Mouse (Mus musculus): ENCODE measurements around the gene Opa3. TPM values are rescaled to one million over a fixed set of nuclear protein-coding genes. Genes with fewer than 3 reads are reported as not detected.

Opa3 gene
- 10 to 100 TPM; 44.6 to 45.7 TPM for total RNA-seq (2023)

DNA sequence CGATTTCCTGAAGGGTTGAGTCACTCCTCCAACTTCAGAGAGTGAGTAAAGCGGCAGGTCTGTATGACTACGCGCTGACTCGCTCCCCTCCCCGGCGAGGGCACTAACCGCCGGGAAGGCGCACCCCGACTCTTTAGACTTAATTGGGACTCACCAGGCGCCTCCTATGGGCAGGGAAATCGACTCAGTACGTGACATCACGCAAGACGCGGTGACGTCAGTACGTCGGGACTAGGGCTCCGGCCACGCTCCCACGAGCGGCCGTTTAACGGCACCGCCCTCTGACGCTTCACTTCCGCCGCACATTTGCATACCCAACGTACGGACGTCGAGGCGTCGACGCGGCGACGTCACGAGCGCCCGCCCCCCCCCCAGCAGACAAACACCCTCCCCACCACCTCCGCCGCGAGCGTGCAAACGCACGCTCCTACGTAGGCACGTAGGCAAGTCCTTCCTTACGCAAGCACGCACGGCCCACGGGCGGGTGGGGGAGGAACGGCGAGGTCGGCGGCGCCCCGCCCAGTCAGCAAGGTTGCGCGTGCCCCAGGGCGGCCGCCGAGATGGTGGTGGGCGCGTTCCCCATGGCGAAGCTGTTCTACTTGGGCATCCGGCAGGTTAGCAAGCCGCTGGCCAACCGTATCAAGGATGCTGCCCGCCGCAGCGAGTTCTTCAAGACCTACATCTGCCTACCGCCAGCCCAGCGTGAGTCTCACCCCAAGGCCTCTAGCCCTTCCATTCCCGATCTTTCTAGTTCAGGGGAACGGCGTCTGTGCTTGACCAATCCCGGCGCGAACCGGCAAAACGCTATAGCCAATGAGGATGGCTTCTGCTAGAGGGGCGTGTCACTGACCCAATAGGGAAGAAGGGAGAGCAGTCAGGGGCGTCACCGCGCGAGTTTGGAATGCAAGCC lies at the start of gene Opa3:
TSS of gene Opa3 (plus strand) at position 452 of the 910 bp plus-strand sequence.

DNA sequence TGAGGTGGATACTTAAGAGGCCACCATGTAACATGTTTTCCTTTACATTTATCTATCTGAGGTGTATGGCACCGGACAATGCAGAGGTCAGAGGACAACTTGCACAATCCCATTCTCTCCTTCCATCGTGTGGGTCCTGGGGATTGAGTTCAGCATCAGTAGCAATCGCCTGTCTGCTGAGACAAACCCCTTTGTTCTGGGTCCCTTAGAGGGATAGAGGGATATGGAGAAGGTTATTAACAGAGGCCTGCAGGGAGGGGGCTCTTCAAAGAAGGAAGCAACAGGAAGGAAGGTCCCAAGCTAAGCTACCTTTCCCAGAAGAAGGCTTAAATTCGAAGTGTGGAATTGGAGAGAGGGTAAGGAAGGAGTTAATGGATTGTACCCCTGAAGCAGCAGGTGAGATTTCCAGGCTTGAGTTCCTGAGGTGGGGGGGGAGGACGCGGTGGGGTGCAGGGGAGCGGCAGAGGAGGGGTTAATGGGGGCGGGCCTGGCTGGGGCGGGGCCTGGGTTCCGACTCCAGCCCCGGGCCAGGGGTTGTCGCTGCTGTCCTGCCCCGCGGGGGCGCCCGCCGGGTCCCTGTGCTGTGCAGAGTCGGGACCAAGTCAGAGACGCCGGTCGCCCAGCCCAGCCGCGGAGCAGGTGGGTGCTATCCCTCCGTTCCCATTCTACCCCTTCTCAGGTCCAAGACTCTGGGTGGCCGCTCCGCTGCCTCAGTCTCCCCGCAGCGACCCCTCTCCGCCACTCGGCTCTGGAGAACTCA lies 16.0 kb upstream of the Opa3 start, which contains the start of gene Gpr4:
TSS of gene Gpr4 (plus strand) at position 543 of the 760 bp plus-strand sequence.

GRCm38 (mm10) chr7:19271238-19272172 lies 43.4 kb downstream of the Opa3 start, which contains the start of gene Vasp:
Vasp (minus strand) TSS chr7:19271817.

GRCm38 (mm10) chr7:19279581-19280114 lies 51.5 kb downstream of the Opa3 start, which contains the start of gene Ppm1n:
Ppm1n (minus strand) TSS chr7:19280064.

DNA sequence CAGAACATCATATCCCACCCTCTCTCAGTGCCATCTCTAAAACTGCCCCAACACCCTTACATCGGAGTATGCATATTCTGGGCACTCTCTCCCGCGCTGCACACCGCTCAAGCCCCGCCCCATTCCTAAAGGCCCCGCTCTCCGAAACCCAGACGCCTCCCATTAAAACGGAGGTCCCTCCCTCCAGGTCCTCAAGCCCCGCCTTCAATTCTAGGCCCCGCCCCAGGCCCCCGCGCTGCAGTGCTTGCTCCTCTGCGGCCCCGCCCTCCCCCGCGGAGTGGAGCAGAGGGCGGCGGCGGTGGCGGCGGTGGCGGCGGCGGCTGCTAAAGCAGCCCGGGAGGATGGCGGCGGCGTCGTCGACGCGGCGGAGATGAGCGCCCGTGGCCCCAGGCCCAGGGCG lies 54.3 kb downstream of the Opa3 start, which contains the start of gene Rtn2:
TSS of gene Rtn2 (plus strand) at position 240 of the 400 bp plus-strand sequence.

Other genes with a start within 250 kb of the Opa3 start
- gene Nanos2, start 240.9 kb upstream of the Opa3 start, total RNA-seq (2023): not detected
- 1 to 10 TPM in 1 of 2 experiments, under 1 TPM in 1; 0.79 to 1.0 TPM for gene Mypop, start 237.1 kb upstream of the Opa3 start, total RNA-seq (2023)
- 10 to 100 TPM; 16.4 to 17.3 TPM for gene Irf2bp1, start 224.3 kb upstream of the Opa3 start, total RNA-seq (2023)
- gene Foxa3, start 204.8 kb upstream of the Opa3 start, total RNA-seq (2023): not detected
- 10 to 100 TPM; 77.6 to 77.8 TPM for gene Sympk, start 204.0 kb upstream of the Opa3 start, total RNA-seq (2023)
- gene Rsph6a, start 173.6 kb upstream of the Opa3 start, total RNA-seq (2023): not detected
- 1 to 10 TPM; 2.5 to 5.0 TPM for gene Dmwd, start 152.1 kb upstream of the Opa3 start, total RNA-seq (2023)
- 10 to 100 TPM; 55.7 to 63.9 TPM for gene Dmpk, start 144.5 kb upstream of the Opa3 start, total RNA-seq (2023)
- under 1 TPM; 0.58 to 0.73 TPM for gene Six5, start 133.7 kb upstream of the Opa3 start, total RNA-seq (2023)
- not detected for gene Gm4969, start 110.0 kb upstream of the Opa3 start, total RNA-seq (2023)
- gene Fbxo46, start 108.5 kb upstream of the Opa3 start, total RNA-seq (2023): 10 to 100 TPM; 15.2 to 15.6 TPM
- 1 to 10 TPM; 9.0 to 9.4 TPM for gene Qpctl, start 79.0 kb upstream of the Opa3 start, total RNA-seq (2023)
- gene Snrpd2, start 78.6 kb upstream of the Opa3 start, total RNA-seq (2023): 10 to 100 TPM; 51.0 to 53.8 TPM
- not detected for gene Gipr, start 62.2 kb upstream of the Opa3 start, total RNA-seq (2023)
- 10 to 100 TPM; 21.4 to 22.2 TPM for gene Eml2, start 51.9 kb upstream of the Opa3 start, total RNA-seq (2023)
- not detected for gene Gpr4, start 15.8 kb upstream of the Opa3 start, total RNA-seq (2023)
- gene Vasp, start 43.5 kb downstream of the Opa3 start, total RNA-seq (2023): 100 to 1,000 TPM; 298 to 304 TPM
- 1 to 10 TPM; 2.5 to 9.1 TPM for gene Ppm1n, start 51.7 kb downstream of the Opa3 start, total RNA-seq (2023)
- gene Rtn2, start 54.3 kb downstream of the Opa3 start, total RNA-seq (2023): 1 to 10 TPM in 1 of 2 experiments, under 1 TPM in 1; 0.88 to 1.1 TPM
- gene Fosb, start 81.7 kb downstream of the Opa3 start, total RNA-seq (2023): 1,000 to 10,000 TPM; 2,539 to 2,823 TPM
- gene Ercc1, start 116.4 kb downstream of the Opa3 start, total RNA-seq (2023): 10 to 100 TPM; 29.1 to 29.3 TPM
- 1 to 10 TPM; 7.0 to 8.7 TPM for gene Cd3eap, start 131.1 kb downstream of the Opa3 start, total RNA-seq (2023)
- gene Ppp1r13l, start 131.4 kb downstream of the Opa3 start, total RNA-seq (2023): 1 to 10 TPM; 1.3 to 4.3 TPM
- 10 to 100 TPM; 35.0 to 35.5 TPM for gene Ercc2, start 153.7 kb downstream of the Opa3 start, total RNA-seq (2023)
- gene Klc3, start 175.8 kb downstream of the Opa3 start, total RNA-seq (2023): not detected
- gene Ckm, start 176.4 kb downstream of the Opa3 start, total RNA-seq (2023): 1 to 10 TPM; 2.7 to 3.1 TPM
- gene Mark4, start 230.5 kb downstream of the Opa3 start, total RNA-seq (2023): 10 to 100 TPM; 32.6 to 34.3 TPM
- under 1 TPM; 0.89 to 0.94 TPM for gene Exoc3l2, start 235.0 kb downstream of the Opa3 start, total RNA-seq (2023)